Mouse (Mus musculus) urinary bladder, postnatal 4 days (tissue): Measurements from ENCODE around the gene Coa3.

Experiments
- DNase-seq, 2 experiments: peaks; one replicate each; pipeline ENCODE4 v3.0.0; 2021 to 2022; ENCODE audit warnings: low spot score in 2 of 2

Coa3 gene

DNA sequence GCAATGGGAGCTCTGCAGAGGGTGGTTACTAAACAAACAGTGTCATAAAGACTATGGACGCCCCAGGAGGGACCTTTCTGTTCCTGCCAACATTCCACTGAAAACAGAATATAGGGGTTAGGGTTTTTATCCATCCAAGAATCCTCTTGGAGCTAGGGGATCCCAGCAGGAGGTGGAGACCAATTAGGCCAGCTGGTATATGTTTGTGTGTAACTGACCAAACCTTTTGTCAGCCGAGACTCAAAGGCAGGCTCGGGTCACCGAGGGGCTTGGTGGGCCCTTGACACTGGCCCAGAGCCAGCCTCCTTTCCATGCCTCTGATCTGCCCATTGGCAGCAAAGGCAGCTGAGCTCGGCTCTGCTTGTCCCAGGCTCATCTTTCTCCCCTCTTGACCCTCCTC, 4.0 kb upstream of the Coa3 start:
- no peak for DNase-seq

DNA sequence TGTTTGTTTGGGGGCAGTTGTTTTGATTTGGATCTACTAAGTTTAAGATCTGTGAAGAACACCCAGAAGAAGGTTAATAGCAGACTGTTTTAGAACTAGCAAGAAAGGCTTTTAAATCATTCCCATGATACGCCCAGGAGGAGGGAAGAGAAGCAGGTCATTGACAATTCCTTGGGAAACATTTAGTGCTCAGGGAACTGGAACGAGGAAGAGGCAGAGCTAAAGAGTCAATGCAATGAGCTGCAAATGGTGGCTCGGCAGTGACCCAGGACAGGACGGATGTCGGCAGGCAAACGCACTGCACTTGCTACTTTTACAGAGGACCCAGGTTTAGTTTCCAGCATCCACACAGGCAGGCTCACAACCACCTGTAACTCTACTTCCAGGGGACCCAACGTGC, 1.9 kb upstream of the Coa3 start:
- no peak for DNase-seq

DNA sequence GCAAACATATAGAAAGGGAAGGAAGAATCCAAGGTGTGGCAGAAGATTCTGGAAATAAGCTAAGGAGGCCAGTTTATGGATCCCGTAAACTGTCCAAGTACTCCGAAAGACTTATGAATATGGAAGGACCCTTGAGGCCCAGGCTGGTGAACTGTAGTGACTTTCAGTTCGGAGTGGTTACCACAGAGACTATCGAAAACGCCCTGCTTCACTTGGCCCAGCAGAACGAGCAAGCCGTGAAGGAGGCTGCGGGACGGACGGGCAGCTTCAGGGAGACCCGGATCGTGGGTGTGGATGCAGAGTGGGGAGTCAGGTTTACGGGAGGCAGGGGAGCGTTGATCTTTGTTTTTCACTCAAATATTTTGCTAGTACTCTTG, 267 bp upstream of the Coa3 start:
- no peak for DNase-seq

DNA sequence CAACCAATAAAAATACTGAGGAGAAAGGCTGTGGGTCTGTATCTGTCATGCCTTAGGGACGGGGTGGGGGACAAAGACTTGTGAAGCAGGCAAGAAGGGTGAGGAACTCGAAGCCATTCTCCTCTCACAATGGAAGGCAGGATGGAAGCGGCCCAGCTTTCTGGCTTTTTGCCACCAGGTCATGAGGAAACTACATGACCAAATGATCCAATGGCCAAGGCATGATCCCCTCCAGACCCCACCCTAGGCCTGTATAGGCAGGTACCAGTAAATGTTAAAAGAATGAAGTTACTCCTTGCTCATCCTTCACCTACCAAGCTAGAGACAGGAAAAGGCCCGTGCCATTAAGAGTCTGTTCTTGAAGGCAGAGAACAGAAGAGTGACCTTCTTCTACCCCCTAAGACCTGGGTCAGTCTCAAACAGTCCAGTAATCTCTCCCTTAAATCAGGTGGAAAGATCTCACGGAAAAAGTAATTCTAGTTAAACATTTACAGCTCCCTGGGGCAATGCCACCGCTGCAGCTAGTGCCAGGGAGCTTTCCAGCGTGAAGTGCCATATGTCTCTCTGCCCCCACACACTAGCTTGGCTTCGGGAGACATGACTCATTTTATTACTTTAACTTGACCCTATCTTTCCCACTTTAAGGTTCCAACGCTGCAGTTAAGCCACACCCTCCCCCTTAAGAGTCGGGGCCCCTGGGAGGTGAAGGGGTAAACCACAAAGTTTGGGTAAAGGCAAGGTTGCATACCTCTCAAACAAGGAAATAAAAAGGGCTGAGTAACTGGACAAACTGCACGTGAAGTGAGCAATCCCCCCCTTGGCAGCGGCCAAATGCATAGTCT, 1.3 kb downstream of the Coa3 start:
- peak in 1 of 2 experiments; percentile 52 for DNase-seq

GRCm38 (mm10) chr11:101276319-101277070, 2.4 kb downstream of the Coa3 start:
- DNase-seq: no peak

GRCm38 (mm10) chr11:101275309-101275708, 3.6 kb downstream of the Coa3 start:
- no peak for DNase-seq

DNA sequence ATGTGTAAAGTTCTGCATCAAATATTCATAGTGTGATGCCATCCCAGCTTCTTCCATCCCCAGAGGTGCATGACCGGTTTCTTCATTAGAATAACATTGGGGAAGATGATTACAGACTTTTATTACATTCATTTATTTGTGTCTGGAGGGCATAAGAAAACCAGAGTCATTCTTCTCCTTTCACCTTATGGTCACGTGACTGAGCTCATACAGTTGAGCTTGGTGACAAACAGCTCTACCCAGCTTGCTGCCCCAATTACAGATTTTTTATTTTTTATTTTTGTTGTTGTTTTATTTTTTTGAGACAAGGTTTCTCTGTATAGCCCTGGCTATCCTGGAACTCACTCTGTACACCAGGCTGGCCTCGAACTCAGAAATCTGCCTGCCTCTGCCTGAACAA, 6.5 kb downstream of the Coa3 start:
- DNase-seq: no peak

DNA sequence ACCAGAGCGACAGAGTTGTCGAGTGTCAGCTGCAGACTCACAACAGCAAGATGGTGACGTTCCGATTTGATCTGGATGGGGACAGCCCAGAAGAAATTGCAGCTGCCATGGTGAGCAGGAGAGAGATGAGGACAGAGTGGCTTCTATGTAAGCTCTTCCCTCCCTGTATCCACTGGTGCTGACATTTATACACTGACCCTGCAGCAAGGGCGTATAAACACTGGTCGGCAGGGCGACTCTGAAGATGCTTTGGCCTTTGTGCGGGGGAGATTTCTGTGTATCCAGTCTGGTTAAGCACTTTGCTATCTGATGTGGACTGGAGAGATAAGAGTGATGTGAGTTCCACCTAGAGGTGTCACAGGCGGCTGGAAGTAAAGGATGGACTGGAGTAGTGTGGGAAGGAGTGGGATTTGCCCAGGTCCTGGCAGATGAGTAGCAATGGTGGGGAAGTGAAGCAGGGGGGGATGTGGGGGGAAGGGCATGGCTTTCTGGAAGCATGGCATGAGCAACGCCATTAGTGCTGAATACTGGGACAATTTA, 9.3 kb downstream of the Coa3 start:
- DNase-seq: no peak

DNA sequence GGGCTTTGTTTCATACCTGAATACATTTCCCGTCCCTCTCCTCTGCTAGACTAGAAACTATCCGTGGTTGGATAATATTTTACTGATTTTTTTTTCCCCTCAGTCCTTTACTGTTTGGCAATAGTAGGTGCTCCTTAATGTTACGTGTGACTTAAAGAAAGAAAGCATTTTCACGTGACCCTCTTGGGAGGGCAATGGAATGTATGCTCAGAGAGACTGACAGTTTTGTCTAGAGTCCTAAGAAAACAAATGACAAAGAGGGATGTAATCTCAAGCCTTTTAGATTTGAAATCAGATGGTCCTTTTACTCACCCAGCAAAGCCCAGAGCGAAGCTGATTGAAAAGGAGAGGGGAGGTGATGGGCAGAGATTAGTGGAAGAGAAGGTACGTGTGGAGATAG, 13.0 kb downstream of the Coa3 start:
- no peak for DNase-seq

DNA sequence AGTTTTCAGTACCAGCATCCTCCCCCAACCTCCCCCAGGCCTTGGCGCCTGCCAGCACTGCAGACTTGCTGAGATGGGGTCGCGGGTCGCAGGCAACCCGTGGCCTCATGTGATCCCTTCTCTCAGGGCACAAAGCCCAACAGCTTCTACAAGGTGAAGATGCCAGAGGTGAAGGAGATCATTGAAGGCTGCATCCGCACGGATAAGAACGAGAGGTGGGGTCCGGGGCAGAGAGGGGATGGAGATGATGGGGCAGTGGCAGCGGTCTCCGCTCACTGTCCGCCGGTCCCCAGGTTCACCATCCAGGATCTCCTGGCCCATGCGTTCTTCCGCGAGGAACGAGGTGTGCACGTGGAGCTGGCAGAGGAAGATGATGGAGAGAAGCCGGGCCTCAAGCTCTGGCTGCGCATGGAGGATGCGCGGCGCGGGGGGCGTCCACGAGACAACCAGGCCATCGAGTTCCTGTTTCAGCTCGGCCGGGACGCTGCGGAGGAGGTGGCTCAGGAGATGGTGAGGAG, 13.9 kb downstream of the Coa3 start:
- no peak for DNase-seq

DNA sequence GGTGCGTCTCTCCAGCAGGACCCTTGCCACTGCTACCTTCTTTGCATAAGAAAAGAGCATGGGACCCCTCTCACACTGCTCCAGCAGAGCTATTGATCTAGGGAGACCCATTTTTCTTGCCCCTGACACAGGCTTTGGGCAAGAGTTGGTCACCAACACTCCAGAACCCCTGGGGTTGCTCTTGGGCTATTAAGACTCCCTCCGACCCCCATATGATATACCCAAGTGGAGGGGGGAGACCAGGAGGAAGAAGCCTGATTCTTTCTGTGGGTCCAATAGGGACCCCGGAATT, 15.0 kb downstream of the Coa3 start:
- no peak for DNase-seq

DNA sequence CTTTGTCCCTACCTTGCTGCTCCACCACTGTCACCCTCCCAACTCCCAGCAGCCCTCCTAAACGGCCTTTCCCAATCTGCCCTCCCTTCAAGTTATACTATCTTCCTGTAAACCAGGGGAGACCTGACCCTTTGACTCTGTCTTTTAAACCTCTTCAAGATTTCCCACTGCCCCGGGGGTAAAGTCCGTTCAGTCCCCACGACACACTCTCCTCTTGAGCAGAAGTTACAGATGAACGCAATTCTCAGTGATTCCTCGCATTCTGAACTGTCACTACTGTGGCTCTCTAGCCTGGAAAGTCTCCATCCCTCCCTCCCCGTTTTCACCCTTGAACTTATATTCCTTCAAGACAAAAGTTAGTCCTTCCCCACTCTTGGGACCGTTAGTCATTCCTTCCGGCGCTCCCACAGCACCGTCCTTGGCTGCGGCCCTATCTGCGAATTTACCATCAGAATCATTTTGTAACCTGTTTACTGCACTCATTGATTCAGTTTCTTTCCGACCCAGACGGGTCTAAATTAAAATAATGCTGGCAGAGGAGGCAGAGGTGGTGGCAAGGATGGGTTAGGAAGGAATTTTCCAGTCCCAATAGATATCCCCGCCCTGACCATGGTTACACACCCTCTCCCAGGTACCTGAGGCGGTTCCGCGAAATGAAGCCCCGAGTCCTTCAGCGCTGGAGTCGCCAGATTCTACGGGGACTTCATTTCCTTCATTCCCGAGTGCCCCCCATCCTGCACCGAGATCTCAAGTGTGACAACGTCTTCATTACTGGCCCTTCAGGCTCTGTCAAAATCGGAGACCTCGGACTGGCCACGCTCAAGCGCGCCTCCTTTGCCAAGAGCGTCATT, 15.6 kb downstream of the Coa3 start:
- no peak for DNase-seq

- no peak for DNase-seq
Measured at GRCm38 (mm10) chr11:101262272-101262967, 16.5 kb downstream of the Coa3 start.

DNA sequence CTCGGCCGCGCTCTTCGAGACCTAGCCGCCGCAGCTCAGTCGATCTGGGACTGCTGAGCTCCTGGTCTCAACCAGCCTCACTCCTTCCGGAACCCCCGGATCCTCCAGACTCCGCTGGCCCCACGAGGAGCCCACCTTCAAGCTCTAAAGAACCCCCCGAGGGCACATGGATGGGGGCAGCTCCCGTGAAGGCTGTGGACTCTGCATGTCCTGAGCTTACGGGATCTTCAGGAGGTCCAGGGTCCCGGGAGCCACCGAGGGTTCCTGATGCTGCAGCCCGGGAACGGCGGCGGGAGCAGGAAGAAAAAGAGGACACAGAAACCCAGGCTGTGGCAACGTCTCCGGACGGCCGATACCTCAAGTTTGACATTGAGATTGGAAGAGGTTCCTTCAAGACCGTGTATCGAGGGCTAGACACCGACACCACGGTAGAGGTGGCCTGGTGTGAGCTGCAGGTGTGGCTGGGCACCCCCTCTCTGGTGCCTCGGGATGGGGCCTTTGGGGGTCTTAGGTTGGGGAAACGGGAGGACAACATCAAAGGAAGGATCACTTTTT, 18.0 kb downstream of the Coa3 start:
- DNase-seq: no peak

- peak in 1 of 2 experiments; percentile 70 for DNase-seq
Measured at GRCm38 (mm10) chr11:101259948-101260825, 18.7 kb downstream of the Coa3 start, which contains the start of gene Wnk4. TSS of gene Wnk4 (plus strand) at chr11:101260567.

- peak in 1 of 2 experiments; percentile 75 for DNase-seq
Measured at GRCm38 (mm10) chr11:101259261-101259712, 19.6 kb downstream of the Coa3 start.

- no peak for DNase-seq
Measured at GRCm38 (mm10) chr11:101255826-101256775, 22.8 kb downstream of the Coa3 start.

DNA sequence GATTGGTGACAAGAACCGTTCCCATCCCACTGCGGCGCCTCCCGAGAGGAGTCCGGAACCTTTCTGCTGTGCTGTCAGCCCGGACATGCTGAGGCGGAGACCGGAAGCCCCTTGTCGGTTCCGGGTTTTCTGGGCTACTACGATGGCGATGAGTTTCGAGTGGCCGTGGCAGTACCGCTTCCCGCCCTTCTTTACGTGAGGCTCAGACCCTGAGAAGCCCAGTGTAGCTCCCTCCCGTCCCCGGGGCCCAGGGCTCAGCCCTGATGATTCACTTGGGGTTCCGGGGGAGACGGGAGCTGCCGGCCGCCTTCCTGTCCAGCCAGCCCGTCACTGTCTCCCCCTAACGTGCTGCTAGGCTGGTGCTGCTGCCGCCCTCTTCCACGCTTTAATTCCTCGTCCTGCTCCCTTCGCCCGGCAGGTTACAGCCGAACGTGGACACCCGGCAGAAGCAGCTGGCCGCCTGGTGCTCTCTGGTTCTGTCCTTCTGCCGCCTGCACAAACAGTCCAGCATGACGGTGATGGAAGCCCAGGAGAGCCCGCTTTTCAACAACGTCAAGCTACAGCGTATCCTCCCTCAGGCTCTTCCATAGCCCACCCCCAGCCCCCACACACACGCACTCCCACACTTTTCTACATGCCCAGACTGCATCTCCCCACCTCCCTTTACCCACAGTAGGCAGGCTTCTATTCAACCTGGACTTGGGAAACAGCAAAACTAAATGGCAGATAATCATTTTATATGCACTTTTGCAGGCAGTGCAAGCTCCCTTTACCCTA, 25.1 kb downstream of the Coa3 start, which contains the start of gene Vps25:
Vps25 (plus strand) TSS at position 95 of the 777 bp plus-strand sequence.
- DNase-seq: peak; percentile 77 to 86
